Mouse (Mus musculus): ENCODE measurements at regions not wholly inside any gene's neighbourhood (a gene's known extent, or its start where the extent isn't known, plus 50 kb on each side); places are given as distances from the start of the nearest gene placed in this dataset.

- Histone ChIP-seq H3K9me3 (ENCODE audit: control insufficient read depth, low read length) (no peaks in the 10 kb centered on the region), H3K27me3 (ENCODE audit: control insufficient read depth, insufficient read depth, low read length) (no peaks in the 10 kb centered on the region), H3K27ac (ENCODE audit: low read depth, low read length) (no peak overlapping the region), H3K4me1 (replicated peaks; ENCODE audit: control insufficient read depth, insufficient read depth, low read length) (no peaks in the 10 kb centered on the region), H3K9ac (ENCODE audit: low read length) (no peak overlapping the region), H3K4me2 (ENCODE audit: low read depth, low read length, severe bottlenecking) (no peak overlapping the region), H3K4me3 (ENCODE audit: low read depth, low read length) (no peak overlapping the region), H3K36me3 (ENCODE audit: control insufficient read depth, insufficient read depth, low read length) (no peaks in the 10 kb centered on the region)
- WGBS: 56% methylated on average over 4 of the region's 4 CpGs
- no peak for DNase-seq (ENCODE audit: low spot score)
- ATAC-seq (replicated peaks; ENCODE audit: low FRiP score): no peak
Observed at GRCm38 (mm10) chr10:87432306-87432705, 61.2 kb downstream of the Ascl1 start.

GRCm38 (mm10) chr10:87419940-87420385 is 73.5 kb downstream of the Ascl1 start:
- 3% methylated on average over 6 of the region's 6 CpGs for WGBS

DNA sequence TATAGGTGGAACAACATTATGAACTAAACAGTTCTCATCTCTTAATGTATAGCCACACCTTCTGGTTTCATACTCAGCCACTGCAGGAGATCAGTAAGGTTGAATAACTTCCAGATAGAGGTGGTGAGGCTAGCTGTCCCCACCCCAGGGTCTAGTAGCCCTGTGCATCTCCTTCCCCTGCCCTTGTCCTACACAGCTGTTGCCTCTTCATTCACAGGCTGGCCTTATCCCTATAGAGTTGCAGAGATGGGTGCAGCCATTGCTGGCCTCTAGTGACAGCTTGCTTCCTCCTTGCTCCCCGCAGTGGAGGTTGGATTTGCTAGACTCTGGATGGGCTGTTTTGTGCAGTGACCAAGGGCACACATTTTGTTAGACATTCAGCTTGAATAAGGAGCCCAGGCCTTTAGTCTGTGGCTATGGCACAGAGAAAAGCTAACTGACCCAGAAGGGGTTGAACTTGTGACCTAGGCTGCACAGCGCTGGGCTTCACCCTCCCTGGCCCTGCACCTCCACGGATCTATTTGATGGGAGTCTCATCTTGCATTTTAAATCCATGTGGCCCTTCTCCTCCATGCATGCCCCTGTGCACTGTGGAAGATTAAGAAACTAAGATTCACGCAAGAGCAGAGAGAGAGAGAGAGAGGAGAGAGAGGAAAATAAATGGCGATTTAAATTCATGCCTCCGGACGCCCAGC is 74.1 kb downstream of the Ascl1 start:
- DNase-seq (ENCODE audit: low spot score) (peak; percentile 53), ATAC-seq (replicated peaks; ENCODE audit: low FRiP score) (peak; percentile 69)
- Histone ChIP-seq H3K4me2 (ENCODE audit: low read depth, low read length, severe bottlenecking) (peak overlapping the region; percentile 19; the same call in 1 of the 2 replicates), H3K4me3 (ENCODE audit: low read depth, low read length) (no peak overlapping the region), H3K27me3 (ENCODE audit: control insufficient read depth, insufficient read depth, low read length) (no peaks in the 10 kb centered on the region), H3K36me3 (ENCODE audit: control insufficient read depth, insufficient read depth, low read length) (no peaks in the 10 kb centered on the region), H3K4me1 (replicated peaks; ENCODE audit: control insufficient read depth, insufficient read depth, low read length) (peaks cover 12% of the 10 kb centered on the region; the same call in 1 of the 2 replicates), H3K27ac (ENCODE audit: low read depth, low read length) (peak overlapping the region; percentile 89), H3K9ac (ENCODE audit: low read length) (peak overlapping the region; percentile 39), H3K9me3 (ENCODE audit: control insufficient read depth, low read length) (no peaks in the 10 kb centered on the region)
- 8% methylated on average over 7 of the region's 7 CpGs for WGBS

More at GRCm38 (mm10) chr10:87419940-87420385, 73.5 kb downstream of the Ascl1 start:
- ATAC-seq (replicated peaks; ENCODE audit: low FRiP score) (peak; percentile 84), DNase-seq (ENCODE audit: low spot score) (peak; percentile 66)
- no peaks in the 10 kb centered on the region for H3K36me3 ChIP-seq (ENCODE audit: control insufficient read depth, insufficient read depth, low read length)
- no peak overlapping the region; the same call in 1 of the 2 replicates for H3K9ac ChIP-seq (ENCODE audit: low read length)
- H3K9me3 ChIP-seq (ENCODE audit: control insufficient read depth, low read length): no peaks in the 10 kb centered on the region
- H3K27ac ChIP-seq (ENCODE audit: low read depth, low read length): peak overlapping the region; percentile 89
- no peak overlapping the region for H3K4me3 ChIP-seq (ENCODE audit: low read depth, low read length)
- H3K4me1 ChIP-seq (replicated peaks; ENCODE audit: control insufficient read depth, insufficient read depth, low read length): peaks cover 12% of the 10 kb centered on the region; the same call in 1 of the 2 replicates
- no peaks in the 10 kb centered on the region for H3K27me3 ChIP-seq (ENCODE audit: control insufficient read depth, insufficient read depth, low read length)
- H3K4me2 ChIP-seq (ENCODE audit: low read depth, low read length, severe bottlenecking): peak overlapping the region; percentile 19; the same call in 1 of the 2 replicates

DNA sequence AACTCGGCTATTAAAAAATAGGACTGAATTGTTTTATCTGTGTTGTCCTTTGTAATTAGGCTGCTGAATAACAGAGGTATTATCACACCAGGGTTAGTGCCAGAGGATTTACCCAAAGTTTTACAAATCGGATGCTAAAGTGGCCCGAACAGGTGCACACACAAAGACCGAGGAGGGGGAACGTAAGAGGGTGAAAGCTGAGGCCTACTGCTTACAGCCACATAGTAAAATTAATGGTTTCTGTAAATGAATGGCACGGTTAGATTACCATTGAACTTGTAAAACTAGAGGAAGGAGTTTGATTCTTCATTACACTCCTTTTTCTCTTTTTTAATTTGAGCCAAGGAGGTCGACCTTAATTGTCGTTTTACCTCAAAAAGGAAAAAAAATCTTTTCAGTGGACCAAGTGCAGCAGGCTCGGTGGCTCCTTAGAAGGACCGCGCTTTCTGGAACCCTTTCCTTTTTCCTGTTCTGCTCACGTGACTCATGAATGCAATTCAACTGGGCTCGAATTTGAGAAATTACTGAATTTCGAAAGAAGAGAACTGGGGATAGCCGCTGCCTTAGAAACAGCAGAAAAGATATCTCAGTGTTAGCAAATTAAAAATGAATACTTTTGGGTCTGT is 99.1 kb downstream of the Ascl1 start:
- no peak overlapping the region for H3K4me3 ChIP-seq (ENCODE audit: low read depth, low read length)
- H3K27me3 ChIP-seq (ENCODE audit: control insufficient read depth, insufficient read depth, low read length): no peaks in the 10 kb centered on the region
- ATAC-seq (replicated peaks; ENCODE audit: low FRiP score) (no peak; the same call in 1 of the 2 replicates), DNase-seq (ENCODE audit: low spot score) (no peak)
- H3K4me2 ChIP-seq (ENCODE audit: low read depth, low read length, severe bottlenecking): no peak overlapping the region
- no peaks in the 10 kb centered on the region for H3K9me3 ChIP-seq (ENCODE audit: control insufficient read depth, low read length)
- no peak overlapping the region for H3K27ac ChIP-seq (ENCODE audit: low read depth, low read length)
- WGBS: 34% methylated on average over 15 of the region's 15 CpGs
- H3K9ac ChIP-seq (ENCODE audit: low read length): no peak overlapping the region
- peaks cover 5% of the 10 kb centered on the region for H3K4me1 ChIP-seq (replicated peaks; ENCODE audit: control insufficient read depth, insufficient read depth, low read length)
- H3K36me3 ChIP-seq (ENCODE audit: control insufficient read depth, insufficient read depth, low read length): no peaks in the 10 kb centered on the region; the same call in 1 of the 2 replicates

GRCm38 (mm10) chr10:87389148-87389547 is 104.3 kb downstream of the Ascl1 start:
- Histone ChIP-seq H3K4me2 (ENCODE audit: low read depth, low read length, severe bottlenecking) (0 out of 2 replicates have a peak overlapping the region, but pooled peaks have one; percentile 11), H3K9ac (ENCODE audit: low read length) (no peak overlapping the region), H3K4me1 (replicated peaks; ENCODE audit: control insufficient read depth, insufficient read depth, low read length) (peaks cover 6% of the 10 kb centered on the region), H3K36me3 (ENCODE audit: control insufficient read depth, insufficient read depth, low read length) (no peaks in the 10 kb centered on the region; the same call in 1 of the 2 replicates), H3K27me3 (ENCODE audit: control insufficient read depth, insufficient read depth, low read length) (no peaks in the 10 kb centered on the region), H3K9me3 (ENCODE audit: control insufficient read depth, low read length) (no peaks in the 10 kb centered on the region), H3K27ac (ENCODE audit: low read depth, low read length) (no peak overlapping the region), H3K4me3 (ENCODE audit: low read depth, low read length) (no peak overlapping the region)
- DNase-seq (ENCODE audit: low spot score) (no peak), ATAC-seq (replicated peaks; ENCODE audit: low FRiP score) (peak; percentile 81)
- 27% methylated on average over 2 of the region's 2 CpGs for WGBS

DNA sequence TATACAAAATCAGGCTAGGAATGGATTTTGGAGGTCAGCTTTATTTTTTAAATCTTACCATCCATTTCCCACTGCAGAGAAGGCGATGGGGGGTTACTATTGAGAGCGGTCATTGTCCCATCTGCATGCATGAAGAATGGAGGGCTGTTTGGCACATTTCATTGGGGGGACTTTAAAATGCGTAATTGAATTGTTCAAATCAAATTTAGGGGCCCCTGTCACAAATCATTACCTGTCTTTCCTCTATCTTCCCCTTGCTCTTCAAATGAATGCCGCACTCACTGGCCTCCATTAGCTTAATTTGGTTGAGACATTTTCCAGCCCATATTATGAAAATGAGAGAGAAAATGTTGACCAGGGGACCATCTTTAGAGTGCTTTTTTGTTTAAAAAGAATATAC is 108.2 kb downstream of the Ascl1 start:
- 95% methylated on average over 4 of the region's 4 CpGs for WGBS
- H3K4me2 ChIP-seq (ENCODE audit: low read depth, low read length, severe bottlenecking): no peak overlapping the region
- peaks cover 6% of the 10 kb centered on the region for H3K4me1 ChIP-seq (replicated peaks; ENCODE audit: control insufficient read depth, insufficient read depth, low read length)
- H3K9ac ChIP-seq (ENCODE audit: low read length): no peak overlapping the region
- ATAC-seq (replicated peaks; ENCODE audit: low FRiP score) (no peak), DNase-seq (ENCODE audit: low spot score) (no peak)
- H3K9me3 ChIP-seq (ENCODE audit: control insufficient read depth, low read length): no peaks in the 10 kb centered on the region
- no peaks in the 10 kb centered on the region for H3K27me3 ChIP-seq (ENCODE audit: control insufficient read depth, insufficient read depth, low read length)
- no peak overlapping the region for H3K4me3 ChIP-seq (ENCODE audit: low read depth, low read length)
- H3K27ac ChIP-seq (ENCODE audit: low read depth, low read length): no peak overlapping the region
- H3K36me3 ChIP-seq (ENCODE audit: control insufficient read depth, insufficient read depth, low read length): no peaks in the 10 kb centered on the region

DNA sequence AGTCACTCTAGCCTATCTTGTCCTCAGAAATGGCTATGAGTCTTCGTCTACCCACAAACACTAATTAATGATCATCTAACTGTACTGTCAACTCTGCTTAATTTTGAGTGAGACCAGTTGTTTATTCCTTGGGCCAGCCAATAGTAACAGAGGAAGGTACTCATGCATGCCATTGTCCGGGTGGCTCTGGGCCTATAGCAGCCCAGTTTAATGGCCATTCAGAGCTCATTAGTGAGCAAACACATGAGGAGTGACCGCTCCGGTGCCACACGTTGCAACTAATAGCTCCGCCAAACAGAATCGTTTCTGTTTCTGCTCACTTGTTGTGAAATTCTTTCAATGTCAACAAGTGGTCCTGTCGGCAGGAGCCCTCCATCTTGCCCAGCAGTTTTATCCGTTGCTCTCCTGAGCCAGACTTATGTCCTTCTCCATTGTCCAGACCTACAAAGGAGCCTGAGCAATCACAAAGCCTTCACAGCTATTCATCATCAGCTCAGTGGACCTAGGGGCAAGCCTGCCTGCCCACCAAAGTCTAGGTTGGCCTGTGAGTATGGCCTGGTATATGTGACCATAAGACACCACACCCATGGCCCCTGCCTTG is 108.8 kb downstream of the Ascl1 start:
- H3K4me3 ChIP-seq (ENCODE audit: low read depth, low read length): no peak overlapping the region
- H3K27me3 ChIP-seq (ENCODE audit: control insufficient read depth, insufficient read depth, low read length): no peaks in the 10 kb centered on the region
- 45% methylated on average over 9 of the region's 9 CpGs for WGBS
- H3K36me3 ChIP-seq (ENCODE audit: control insufficient read depth, insufficient read depth, low read length): no peaks in the 10 kb centered on the region
- H3K9me3 ChIP-seq (ENCODE audit: control insufficient read depth, low read length): no peaks in the 10 kb centered on the region
- ATAC-seq (replicated peaks; ENCODE audit: low FRiP score) (no peak; the same call in 1 of the 2 replicates), DNase-seq (ENCODE audit: low spot score) (no peak)
- no peak overlapping the region for H3K27ac ChIP-seq (ENCODE audit: low read depth, low read length)
- no peak overlapping the region for H3K9ac ChIP-seq (ENCODE audit: low read length)
- peaks cover 4% of the 10 kb centered on the region; the same call in 1 of the 2 replicates for H3K4me1 ChIP-seq (replicated peaks; ENCODE audit: control insufficient read depth, insufficient read depth, low read length)
- H3K4me2 ChIP-seq (ENCODE audit: low read depth, low read length, severe bottlenecking): no peak overlapping the region

GRCm38 (mm10) chr10:87351400-87352172 is 141.9 kb downstream of the Ascl1 start:
- Histone ChIP-seq H3K9me3 (ENCODE audit: control insufficient read depth, low read length) (no peaks in the 10 kb centered on the region), H3K36me3 (ENCODE audit: control insufficient read depth, insufficient read depth, low read length) (no peaks in the 10 kb centered on the region), H3K4me1 (replicated peaks; ENCODE audit: control insufficient read depth, insufficient read depth, low read length) (peaks cover 10% of the 10 kb centered on the region), H3K9ac (ENCODE audit: low read length) (no peak overlapping the region), H3K27ac (ENCODE audit: low read depth, low read length) (peak overlapping the region; percentile 72), H3K4me2 (ENCODE audit: low read depth, low read length, severe bottlenecking) (peak overlapping the region; percentile 18; the same call in 1 of the 2 replicates), H3K4me3 (ENCODE audit: low read depth, low read length) (no peak overlapping the region), H3K27me3 (ENCODE audit: control insufficient read depth, insufficient read depth, low read length) (no peaks in the 10 kb centered on the region)
- WGBS: 45% methylated on average over 19 of the region's 19 CpGs
- DNase-seq (ENCODE audit: low spot score): no peak
- ATAC-seq (replicated peaks; ENCODE audit: low FRiP score): peak; percentile 83

All from forebrain, embryonic 11.5 days (tissue).